Mouse (Mus musculus): ENCODE measurements around the gene Wdr63. TPM values are rescaled to one million over a fixed set of nuclear protein-coding genes. Genes with fewer than 3 reads are reported as not detected.

The Wdr63 gene
- total and polyA plus RNA-seq, 2 experiments from 2014 or later = 1.1 to 1.3 TPM

GRCm38 (mm10) chr3:146058263-146058662 lies 49.7 kb downstream of the Wdr63 start:
- no peak for ATAC-seq (ENCODE audit: low FRiP score)
- Histone ChIP-seq H3K36me3 (ENCODE audit: insufficient read depth, low read length) (no peaks in the 10 kb centered on the region), H3K9ac (replicated peaks; ENCODE audit: low read length, poor library complexity, severe bottlenecking) (no peak overlapping the region), H3K27me3 (ENCODE audit: insufficient read depth, low read length) (no peaks in the 10 kb centered on the region), H3K4me2 (ENCODE audit: low read depth, low read length, poor library complexity, severe bottlenecking) (no peak overlapping the region), H3K27ac (ENCODE audit: low read depth, low read length) (no peak overlapping the region), H3K4me3 (ENCODE audit: low read depth, low read length) (no peak overlapping the region), H3K9me3 (ENCODE audit: low read length) (no peaks in the 10 kb centered on the region), H3K4me1 (ENCODE audit: insufficient read depth, low read length) (no peaks in the 10 kb centered on the region)
- 16% methylated on average over 4 of the region's 4 CpGs for WGBS
- TF ChIP-seq CTCF (IDR thresholded peaks at IDR 0.05) = peak; percentile 74
- DNase-seq (ENCODE audit: low spot score) = peak; percentile 40

GRCm38 (mm10) chr3:146057131-146057530 lies 50.8 kb downstream of the Wdr63 start:
- no peaks in the 10 kb centered on the region for H3K27me3 ChIP-seq (ENCODE audit: insufficient read depth, low read length)
- 82% methylated on average over 7 of the region's 7 CpGs for WGBS
- H3K4me1 ChIP-seq (ENCODE audit: insufficient read depth, low read length) = no peaks in the 10 kb centered on the region
- DNase-seq (ENCODE audit: low spot score) (no peak), ATAC-seq (ENCODE audit: low FRiP score) (no peak)
- no peak overlapping the region for H3K27ac ChIP-seq (ENCODE audit: low read depth, low read length)
- no peaks in the 10 kb centered on the region for H3K36me3 ChIP-seq (ENCODE audit: insufficient read depth, low read length)
- no peaks in the 10 kb centered on the region for H3K9me3 ChIP-seq (ENCODE audit: low read length)
- no peak overlapping the region for H3K9ac ChIP-seq (replicated peaks; ENCODE audit: low read length, poor library complexity, severe bottlenecking)
- H3K4me3 ChIP-seq (ENCODE audit: low read depth, low read length) = no peak overlapping the region
- no peak for TF ChIP-seq CTCF (IDR thresholded peaks at IDR 0.05)
- no peak overlapping the region for H3K4me2 ChIP-seq (ENCODE audit: low read depth, low read length, poor library complexity, severe bottlenecking)

DNA sequence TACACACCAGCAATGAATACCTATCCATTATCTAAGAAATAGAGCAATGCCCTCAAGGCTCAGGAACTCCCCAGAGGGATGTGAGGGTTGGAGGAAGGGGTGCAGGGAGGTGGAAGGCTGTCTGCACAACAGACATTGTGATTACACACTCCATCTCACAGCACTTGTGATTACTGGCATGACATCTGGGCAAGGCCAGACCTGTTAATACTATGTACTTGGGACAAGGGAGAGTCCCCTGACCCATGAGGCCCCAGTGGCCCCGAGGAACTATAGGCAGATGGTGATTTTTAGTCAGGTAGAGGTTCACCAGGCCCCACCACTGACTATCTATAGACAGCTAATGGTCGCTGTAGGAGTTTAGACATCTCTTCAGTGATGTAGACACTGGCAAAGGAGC lies 54.1 kb downstream of the Wdr63 start:
- 82% methylated on average over 2 of the region's 2 CpGs for WGBS
- Histone ChIP-seq H3K9me3 (ENCODE audit: low read length) (no peaks in the 10 kb centered on the region), H3K4me1 (ENCODE audit: insufficient read depth, low read length) (no peaks in the 10 kb centered on the region), H3K27ac (ENCODE audit: low read depth, low read length) (no peak overlapping the region), H3K4me2 (ENCODE audit: low read depth, low read length, poor library complexity, severe bottlenecking) (no peak overlapping the region), H3K9ac (replicated peaks; ENCODE audit: low read length, poor library complexity, severe bottlenecking) (no peak overlapping the region), H3K27me3 (ENCODE audit: insufficient read depth, low read length) (no peaks in the 10 kb centered on the region), H3K4me3 (ENCODE audit: low read depth, low read length) (no peak overlapping the region), H3K36me3 (ENCODE audit: insufficient read depth, low read length) (no peaks in the 10 kb centered on the region)
- TF ChIP-seq CTCF (IDR thresholded peaks at IDR 0.05) = no peak
- ATAC-seq (ENCODE audit: low FRiP score) (no peak), DNase-seq (ENCODE audit: low spot score) (no peak)

DNA sequence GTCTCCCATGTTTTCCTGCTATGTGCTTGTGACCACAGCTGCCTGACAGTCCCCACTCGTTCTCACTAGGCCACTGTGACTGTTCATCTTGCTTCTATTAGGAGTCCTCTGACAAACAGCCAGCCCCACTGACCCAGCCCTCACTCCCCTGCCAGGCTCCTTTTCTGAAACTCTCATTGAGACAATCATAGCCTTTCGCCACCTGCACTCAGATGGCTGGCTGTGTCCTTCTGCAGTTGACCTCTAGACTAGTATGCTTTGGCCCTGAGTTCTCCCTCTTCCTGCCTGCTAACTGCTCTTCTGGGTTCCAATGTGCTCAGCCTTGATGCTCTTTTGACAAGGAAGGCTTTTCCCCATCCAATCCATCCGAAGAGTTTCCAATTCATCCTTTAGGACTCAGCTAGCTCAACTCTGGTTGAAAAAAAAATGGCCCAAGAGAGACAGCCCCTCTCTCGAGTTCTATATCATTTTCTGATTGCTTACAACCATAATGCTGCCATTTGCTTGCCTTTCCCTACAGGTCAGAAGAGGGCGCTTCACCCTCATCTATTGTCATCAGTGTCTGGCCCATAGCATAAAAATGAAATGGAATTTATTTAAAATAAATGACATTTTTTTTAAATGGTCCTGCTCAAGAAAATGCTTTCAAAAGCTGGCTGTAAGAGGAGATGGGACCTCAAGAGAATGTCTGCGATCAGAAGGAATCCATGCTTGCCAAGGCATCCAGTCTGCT lies 54.7 kb downstream of the Wdr63 start:
- no peak overlapping the region for H3K4me2 ChIP-seq (ENCODE audit: low read depth, low read length, poor library complexity, severe bottlenecking)
- H3K27me3 ChIP-seq (ENCODE audit: insufficient read depth, low read length) = no peaks in the 10 kb centered on the region
- TF ChIP-seq CTCF (IDR thresholded peaks at IDR 0.05) = peak; percentile 52
- H3K4me3 ChIP-seq (ENCODE audit: low read depth, low read length) = no peak overlapping the region
- ATAC-seq (ENCODE audit: low FRiP score) (no peak), DNase-seq (ENCODE audit: low spot score) (no peak)
- no peaks in the 10 kb centered on the region for H3K4me1 ChIP-seq (ENCODE audit: insufficient read depth, low read length)
- H3K9me3 ChIP-seq (ENCODE audit: low read length) = no peaks in the 10 kb centered on the region
- 77% methylated on average over 6 of the region's 6 CpGs for WGBS
- H3K9ac ChIP-seq (replicated peaks; ENCODE audit: low read length, poor library complexity, severe bottlenecking) = no peak overlapping the region
- no peak overlapping the region for H3K27ac ChIP-seq (ENCODE audit: low read depth, low read length)
- no peaks in the 10 kb centered on the region for H3K36me3 ChIP-seq (ENCODE audit: insufficient read depth, low read length)

- no peaks in the 10 kb centered on the region for H3K4me1 ChIP-seq (ENCODE audit: insufficient read depth, low read length)
Observed at GRCm38 (mm10) chr3:146051277-146052007, 56.5 kb downstream of the Wdr63 start.

DNA sequence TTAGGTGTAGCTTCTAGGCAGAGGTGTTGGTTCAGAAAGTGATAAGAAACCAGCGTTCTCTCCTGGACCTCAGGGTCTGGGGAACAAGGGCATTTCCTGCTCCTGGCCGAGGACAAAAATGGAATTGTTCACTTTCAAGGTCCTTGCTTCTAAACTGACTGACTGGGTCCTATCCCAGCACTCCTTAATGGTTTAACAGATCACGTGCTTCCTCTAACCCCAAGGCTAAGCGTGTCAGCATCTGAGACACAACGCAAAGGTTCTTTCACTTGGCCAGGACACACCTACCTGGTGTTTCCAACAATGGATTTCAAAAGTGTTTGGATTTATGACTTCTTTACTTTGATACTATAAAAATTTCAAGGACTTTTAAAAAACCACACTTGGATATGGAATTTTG lies 58.0 kb downstream of the Wdr63 start:
- no peak overlapping the region for H3K9ac ChIP-seq (replicated peaks; ENCODE audit: low read length, poor library complexity, severe bottlenecking)
- no peaks in the 10 kb centered on the region for H3K4me1 ChIP-seq (ENCODE audit: insufficient read depth, low read length)
- no peak for TF ChIP-seq CTCF (IDR thresholded peaks at IDR 0.05)
- no peaks in the 10 kb centered on the region for H3K36me3 ChIP-seq (ENCODE audit: insufficient read depth, low read length)
- 94% methylated on average over 5 of the region's 5 CpGs for WGBS
- H3K4me2 ChIP-seq (ENCODE audit: low read depth, low read length, poor library complexity, severe bottlenecking) = no peak overlapping the region
- no peak overlapping the region for H3K27ac ChIP-seq (ENCODE audit: low read depth, low read length)
- no peak for DNase-seq (ENCODE audit: low spot score)
- H3K9me3 ChIP-seq (ENCODE audit: low read length) = no peaks in the 10 kb centered on the region
- no peaks in the 10 kb centered on the region; the same call in 1 of the 2 replicates for H3K27me3 ChIP-seq (ENCODE audit: insufficient read depth, low read length)
- ATAC-seq (ENCODE audit: low FRiP score) = no peak
- no peak overlapping the region for H3K4me3 ChIP-seq (ENCODE audit: low read depth, low read length)

More at GRCm38 (mm10) chr3:146051277-146052007, 56.5 kb downstream of the Wdr63 start:
- Histone ChIP-seq H3K9ac (replicated peaks; ENCODE audit: low read length, poor library complexity, severe bottlenecking) (no peak overlapping the region), H3K36me3 (ENCODE audit: insufficient read depth, low read length) (no peaks in the 10 kb centered on the region), H3K4me2 (ENCODE audit: low read depth, low read length, poor library complexity, severe bottlenecking) (no peak overlapping the region), H3K4me3 (ENCODE audit: low read depth, low read length) (no peak overlapping the region), H3K27ac (ENCODE audit: low read depth, low read length) (no peak overlapping the region), H3K27me3 (ENCODE audit: insufficient read depth, low read length) (no peaks in the 10 kb centered on the region; the same call in 1 of the 2 replicates), H3K9me3 (ENCODE audit: low read length) (no peaks in the 10 kb centered on the region)
- ATAC-seq (ENCODE audit: low FRiP score) = peak; percentile 72
- TF ChIP-seq CTCF (IDR thresholded peaks at IDR 0.05) = no peak
- DNase-seq (ENCODE audit: low spot score) = peak; percentile 88
- WGBS = 24% methylated on average over 11 of the region's 11 CpGs

Data from midbrain, postnatal 0 days (tissue).